Mouse (Mus musculus) testis, adult 2 months (tissue): Measurements from ENCODE around the gene Zdhhc13.

Experiments used
- CTCF ChIP-seq: fragments of 200-500 bp; IDR thresholded peaks from 2 replicates; pipeline ENCODE4 v1.5.1; 2012; ENCODE audit warnings: low read depth, mild to moderate bottlenecking, inconsistent platforms, low read length, moderate library complexity; ENCODE audit not compliant: control insufficient read depth, insufficient read depth, insufficient replicate concordance
- POLR2A ChIP-seq: fragments of 200-500 bp; IDR thresholded peaks from 2 replicates; pipeline ENCODE4 v1.6.1; 2012; ENCODE audit warnings: low read depth, mild to moderate bottlenecking, inconsistent platforms, low read length, moderate library complexity; ENCODE audit not compliant: control insufficient read depth

DNA sequence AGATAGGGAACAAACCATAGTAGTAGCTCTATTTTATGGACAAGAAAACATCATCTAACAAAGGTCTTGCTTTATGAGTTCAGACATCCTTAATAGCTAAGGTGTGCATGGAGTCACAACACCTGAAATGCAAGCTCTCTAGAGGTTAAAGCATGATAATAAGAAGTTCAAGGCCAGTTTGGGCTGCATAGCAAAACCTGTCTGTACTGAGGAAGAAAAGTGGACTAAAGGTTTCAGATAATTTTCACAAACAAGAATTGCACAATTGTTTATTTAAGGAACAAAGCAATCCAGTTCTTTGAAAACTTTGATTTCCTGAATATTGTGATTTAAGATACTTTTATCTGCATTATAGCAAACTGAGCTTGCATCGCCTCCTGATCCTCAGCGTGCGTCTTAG is 34.8 kb downstream of the Zdhhc13 start:
- TF ChIP-seq CTCF (no peak), POLR2A (no peak)
